25 mouse cellular contexts compared by ENCODE assay signal in genomic region chr10:91145413-91145812, GRCm38 (mm10). TPM values are rescaled to one million over a fixed set of nuclear protein-coding genes. Genes with fewer than 3 reads are reported as not detected.
DNase-seq lines count a peak whose midpoint lies in the region; ATAC-seq and TF ChIP-seq lines count a peak whose summit lies in the region.
"Had no signal": no experiment of that assay in that cellular context is flagged by ENCODE, and none has a peak within 500 bp of the region (broad histone marks: within the 10 kb centered on the region; RNA-seq: fewer than 3 reads in every experiment).

No protein-coding gene starts in this region.

- DNase-seq in liver, postnatal 0 days: no peak
- DNase-seq in CH12.LX (ENCODE audit: extremely low read depth): no peak
- no peak for DNase-seq in cerebellum, postnatal 10 days
- DNase-seq: adrenal gland, adult 8-10 months; adrenal gland, postnatal 25 days; B cell, adult 2 months; cerebellum, adult 18-20 months; cerebellum, adult 9-10 months; cerebellum, postnatal 25 days; gastrocnemius, postnatal 25 days; heart, adult 2 months; heart, postnatal 10 days; heart, postnatal 36 days had no signal

- no peaks in the 10 kb centered on the region for H3K4me1 ChIP-seq in forebrain, embryonic 12.5 days
- no peaks in the 10 kb centered on the region for H3K4me1 ChIP-seq in forebrain, embryonic 13.5 days
- H3K4me1 ChIP-seq in liver, embryonic 16.5 days (ENCODE audit: control insufficient read depth, low read depth, low read length): no peaks in the 10 kb centered on the region
- no peaks in the 10 kb centered on the region for H3K4me1 ChIP-seq in liver, postnatal 0 days (ENCODE audit: insufficient read depth)
- peaks cover 0 to 28% of the 10 kb centered on the region in 2 experiments; a peak in 3 of 4 replicates for H3K4me1 ChIP-seq in CH12.LX (ENCODE audit: control insufficient read depth in 1 of 2, insufficient read depth in 2 of 2)
- H3K4me1 ChIP-seq in bone marrow, adult 2 months (ENCODE audit: control insufficient read depth, insufficient read depth, low read length): no peaks in the 10 kb centered on the region; the same call in 1 of the 2 replicates
- H3K4me1 ChIP-seq: embryonic facial prominence, embryonic 12.5 days; hindbrain, embryonic 12.5 days; hindbrain, embryonic 15.5 days had no signal

- 0 out of 2 replicates have a peak, but pooled peaks cover 2% of the 10 kb centered on the region for H3K79me2 ChIP-seq in CH12.LX (replicated peaks; ENCODE audit: control insufficient read depth, extremely low read depth, insufficient read depth, poor library complexity, severe bottlenecking)

- no peak overlapping the region for H3K4me3 ChIP-seq in forebrain, embryonic 12.5 days (replicated peaks)
- no peak overlapping the region for H3K4me3 ChIP-seq in forebrain, embryonic 13.5 days
- no peak overlapping the region for H3K4me3 ChIP-seq in liver, embryonic 16.5 days (ENCODE audit: low read depth, low read length)
- H3K4me3 ChIP-seq in liver, postnatal 0 days (ENCODE audit: low read depth, low read length): no peak overlapping the region
- H3K4me3 ChIP-seq in CH12.LX (replicated peaks in 1 of 3; ENCODE audit: low read depth in 2 of 3, low read length in 2 of 3, poor library complexity in 1 of 3): no peak overlapping the region
- H3K4me3 ChIP-seq in bone marrow, adult 2 months (replicated peaks; ENCODE audit: control insufficient read depth, low read depth, low read length): no peak overlapping the region
- H3K4me3 ChIP-seq: embryonic facial prominence, embryonic 12.5 days; embryonic facial prominence, embryonic 15.5 days; heart, adult 2 months; hindbrain, embryonic 12.5 days; hindbrain, embryonic 15.5 days had no signal

- 95% methylated on average over 7 of the region's 7 CpGs for WGBS in forebrain, embryonic 12.5 days
- 94% methylated on average over 7 of the region's 7 CpGs for WGBS in forebrain, embryonic 13.5 days
- WGBS in liver, embryonic 16.5 days (ENCODE audit: insufficient replicate concordance): 92% methylated on average over 7 of the region's 7 CpGs
- WGBS in liver, postnatal 0 days (ENCODE audit: insufficient replicate concordance): 93% methylated on average over 7 of the region's 7 CpGs
- WGBS in bone marrow, adult 2 months: 94% methylated on average over 7 of the region's 7 CpGs

- no peaks in the 10 kb centered on the region for H3K27me3 ChIP-seq in forebrain, embryonic 12.5 days
- no peaks in the 10 kb centered on the region for H3K27me3 ChIP-seq in forebrain, embryonic 13.5 days
- H3K27me3 ChIP-seq in liver, embryonic 16.5 days (ENCODE audit: control insufficient read depth, insufficient read depth, low read depth, low read length): no peaks in the 10 kb centered on the region
- no peaks in the 10 kb centered on the region for H3K27me3 ChIP-seq in liver, postnatal 0 days (ENCODE audit: insufficient read depth, low read length)
- H3K27me3 ChIP-seq in CH12.LX (replicated peaks): no peaks in the 10 kb centered on the region
- H3K27me3 ChIP-seq: embryonic facial prominence, embryonic 12.5 days; embryonic facial prominence, embryonic 15.5 days; hindbrain, embryonic 12.5 days; hindbrain, embryonic 15.5 days had no signal

- no peak overlapping the region for H3K4me2 ChIP-seq in forebrain, embryonic 12.5 days
- H3K4me2 ChIP-seq in forebrain, embryonic 13.5 days: no peak overlapping the region
- no peak overlapping the region for H3K4me2 ChIP-seq in liver, embryonic 16.5 days (ENCODE audit: low read depth, low read length)
- no peak overlapping the region for H3K4me2 ChIP-seq in liver, postnatal 0 days (ENCODE audit: low read depth, low read length)
- H3K4me2 ChIP-seq in CH12.LX (ENCODE audit: insufficient read depth, low read depth, poor library complexity, severe bottlenecking): no peak overlapping the region
- H3K4me2 ChIP-seq: embryonic facial prominence, embryonic 12.5 days; embryonic facial prominence, embryonic 15.5 days; heart, embryonic 11.5 days; hindbrain, embryonic 12.5 days; hindbrain, embryonic 15.5 days had no signal

- dilution Hi-C loops in CH12.LX (cut with MboI; ENCODE audit: extremely low pct_ligation_motif_present, extremely low pct_unique_long_range_greater_than_20kb, low sequenced_read_pairs): no loop called here

- in situ Hi-C loops in CH12.LX (cut with MboI; ENCODE audit: low pct_ligation_motif_present, low pct_unique_long_range_greater_than_20kb, low sequenced_read_pairs): loop anchor here (10.0 kb wide), 1 partner anchor 421 kb away; no protein-coding TSS in a partner anchor

- no peak for TF ChIP-seq CTCF in liver, postnatal 0 days (IDR thresholded peaks at IDR 0.05; ENCODE audit: low read depth)
- TF ChIP-seq CTCF in CH12.LX (conservative IDR thresholded peaks at IDR 0.05 in 1 of 2, IDR thresholded peaks at IDR 0.05 in 1 of 2; ENCODE audit: low read depth in 2 of 2, low read length in 2 of 2): no peak
- TF ChIP-seq CTCF in bone marrow, adult 2 months (IDR thresholded peaks at IDR 0.05; ENCODE audit: control insufficient read depth, insufficient read depth, low read length): no peak

- no peaks in the 10 kb centered on the region for H3K9me3 ChIP-seq in forebrain, embryonic 12.5 days
- no peaks in the 10 kb centered on the region for H3K9me3 ChIP-seq in forebrain, embryonic 13.5 days (replicated peaks)
- no peaks in the 10 kb centered on the region for H3K9me3 ChIP-seq in liver, embryonic 16.5 days (replicated peaks; ENCODE audit: control insufficient read depth, low read length)
- no peaks in the 10 kb centered on the region for H3K9me3 ChIP-seq in liver, postnatal 0 days (ENCODE audit: low read length)
- no peaks in the 10 kb centered on the region for H3K9me3 ChIP-seq in CH12.LX (replicated peaks; ENCODE audit: low read length)
- H3K9me3 ChIP-seq: embryonic facial prominence, embryonic 12.5 days; embryonic facial prominence, embryonic 15.5 days; hindbrain, embryonic 12.5 days; hindbrain, embryonic 15.5 days had no signal

- TF ChIP-seq POLR2A in CH12.LX (IDR thresholded peaks at IDR 0.05; ENCODE audit: low read depth, low read length): 0 out of 2 replicates have a peak, but pooled peaks have one; percentile 15
- TF ChIP-seq POLR2A in bone marrow, adult 2 months (IDR thresholded peaks at IDR 0.05; ENCODE audit: borderline replicate concordance, control insufficient read depth, low read depth, low read length): no peak

- no peak for TF ChIP-seq RAD21 in CH12.LX (IDR thresholded peaks at IDR 0.05; ENCODE audit: low read depth, low read length)

- no peak overlapping the region for H3K9ac ChIP-seq in forebrain, embryonic 12.5 days
- no peak overlapping the region for H3K9ac ChIP-seq in forebrain, embryonic 13.5 days
- H3K9ac ChIP-seq in liver, embryonic 16.5 days (ENCODE audit: low read depth, low read length): no peak overlapping the region
- no peak overlapping the region for H3K9ac ChIP-seq in liver, postnatal 0 days (replicated peaks)
- no peak overlapping the region for H3K9ac ChIP-seq in CH12.LX (ENCODE audit: insufficient read depth, low read depth)
- H3K9ac ChIP-seq: embryonic facial prominence, embryonic 12.5 days; embryonic facial prominence, embryonic 15.5 days; hindbrain, embryonic 12.5 days; hindbrain, embryonic 15.5 days had no signal

- peak; percentile 7; the same call in 1 of the 2 replicates for ATAC-seq in forebrain, embryonic 12.5 days (ENCODE audit: low FRiP score)
- ATAC-seq in forebrain, embryonic 13.5 days: no peak
- ATAC-seq in liver, embryonic 16.5 days (ENCODE audit: low read depth): 0 out of 2 replicates have a peak, but pooled peaks have one; percentile 11
- no peak for ATAC-seq in liver, postnatal 0 days
- ATAC-seq: activated CD4-positive, CD25-positive, alpha-beta regulatory T cell, adult 4 months; forebrain, embryonic 14.5 days; intestine, postnatal 0 days had no signal

- no peak for TF ChIP-seq EP300 in liver, postnatal 0 days (IDR thresholded peaks at IDR 0.05; ENCODE audit: low read depth)
- TF ChIP-seq EP300 in CH12.LX (IDR thresholded peaks at IDR 0.05; ENCODE audit: low read length): no peak

- H3K27ac ChIP-seq in forebrain, embryonic 12.5 days: no peak overlapping the region
- H3K27ac ChIP-seq in forebrain, embryonic 13.5 days: no peak overlapping the region
- H3K27ac ChIP-seq in liver, embryonic 16.5 days (ENCODE audit: low read length): no peak overlapping the region
- H3K27ac ChIP-seq in liver, postnatal 0 days (ENCODE audit: low read depth): no peak overlapping the region
- no peak overlapping the region for H3K27ac ChIP-seq in CH12.LX (ENCODE audit: insufficient read depth, low read depth)
- 0 out of 2 replicates have a peak overlapping the region, but pooled peaks have one; percentile 10 for H3K27ac ChIP-seq in bone marrow, adult 2 months (ENCODE audit: control insufficient read depth, insufficient read depth, low read depth, low read length, poor library complexity)
- H3K27ac ChIP-seq: embryonic facial prominence, embryonic 12.5 days; embryonic facial prominence, embryonic 15.5 days; heart, adult 2 months; hindbrain, embryonic 12.5 days; hindbrain, embryonic 15.5 days had no signal

- peaks cover 48% of the 10 kb centered on the region for H3K36me3 ChIP-seq in forebrain, embryonic 12.5 days (replicated peaks)
- H3K36me3 ChIP-seq in forebrain, embryonic 13.5 days (ENCODE audit: poor library complexity, severe bottlenecking): peaks cover 47% of the 10 kb centered on the region
- peaks cover 45% of the 10 kb centered on the region for H3K36me3 ChIP-seq in liver, embryonic 16.5 days (ENCODE audit: control insufficient read depth, insufficient read depth)
- peaks cover 49% of the 10 kb centered on the region for H3K36me3 ChIP-seq in liver, postnatal 0 days (replicated peaks; ENCODE audit: insufficient read depth, low read length)
- H3K36me3 ChIP-seq in CH12.LX (replicated peaks in 1 of 2; ENCODE audit: control insufficient read depth in 1 of 2, insufficient read depth in 1 of 2, low read length in 1 of 2): peaks cover 30 to 48% of the 10 kb centered on the region in 2 experiments

RNA-seq across cellular contexts. Expression of gene Slc25a3, which starts 21.6 kb away (rescaled TPM):
- polyA plus RNA-seq in forebrain, embryonic 12.5 days (2016; fragmentation: Nextera tagmentation; extraction: Ambion mirVana): 359 and 369 TPM in 2 replicates
- 439 and 465 TPM in 2 replicates for polyA plus RNA-seq in forebrain, embryonic 13.5 days (2015; fragmentation: Nextera tagmentation; extraction: Ambion mirVana)
- polyA plus RNA-seq in liver, embryonic 16.5 days (2015; fragmentation: Nextera tagmentation; extraction: Ambion mirVana): 184 and 186 TPM in 2 replicates
- polyA plus RNA-seq in liver, postnatal 0 days (2015; fragmentation: Nextera tagmentation; extraction: Ambion mirVana): 341 and 344 TPM in 2 replicates
- total RNA-seq in CH12.LX (2012; rRNA removed): 428 and 431 TPM in 2 replicates
- 509 and 560 TPM in 2 replicates for total RNA-seq in CH12.LX (2014; rRNA removed)
- 670 and 792 TPM in 2 replicates for polyA plus RNA-seq in CH12.LX (2012; ENCODE audit: insufficient read length, low read depth)
- 177 and 223 TPM in 2 replicates for polyA plus RNA-seq in bone marrow, adult 2 months (2011; ENCODE audit: insufficient read depth, insufficient read length, low replicate concordance, missing spikeins)

RNA-seq across cellular contexts. Expression of gene Tmpo, which starts 35.7 kb away (rescaled TPM):
- 426 and 438 TPM in 2 replicates for polyA plus RNA-seq in forebrain, embryonic 12.5 days (2016; fragmentation: Nextera tagmentation; extraction: Ambion mirVana)
- polyA plus RNA-seq in forebrain, embryonic 13.5 days (2015; fragmentation: Nextera tagmentation; extraction: Ambion mirVana): 250 and 265 TPM in 2 replicates
- polyA plus RNA-seq in liver, embryonic 16.5 days (2015; fragmentation: Nextera tagmentation; extraction: Ambion mirVana): 99.2 and 101 TPM in 2 replicates
- 64.1 and 69.0 TPM in 2 replicates for polyA plus RNA-seq in liver, postnatal 0 days (2015; fragmentation: Nextera tagmentation; extraction: Ambion mirVana)
- total RNA-seq in CH12.LX (2012; rRNA removed) (163 and 179 TPM in 2 replicates), CH12.LX (2014; rRNA removed) (467 and 525 TPM in 2 replicates)
- 177 and 198 TPM in 2 replicates for polyA plus RNA-seq in CH12.LX (2012; ENCODE audit: insufficient read length, low read depth)
- 212 and 250 TPM in 2 replicates for polyA plus RNA-seq in bone marrow, adult 2 months (2011; ENCODE audit: insufficient read depth, insufficient read length, low replicate concordance, missing spikeins)

Comparison
In these comparisons a context has a peak if more than half of its experiments do, and no peak if none do; other contexts are left out.
1. ATAC-seq: peak in forebrain, embryonic 12.5 days (single experiment) and liver, embryonic 16.5 days (single experiment); none in forebrain, embryonic 13.5 days (single experiment) and liver, postnatal 0 days (single experiment).